Mouse (Mus musculus) stomach, postnatal 0 days (tissue): ENCODE measurements around the gene Kremen1.

Experiments used
- CTCF ChIP-seq: IDR thresholded peaks from 2 replicates; pipeline ENCODE4 v1.5.1; 2016; ENCODE audit warnings: antibody characterized with exemption, low read depth, mild to moderate bottlenecking, moderate library complexity
- EP300 ChIP-seq: optimal IDR thresholded peaks from 2 replicates; pipeline ENCODE3; 2016; ENCODE audit warnings: antibody characterized with exemption

GRCm38 (mm10) chr11:5165471-5165916, 95.9 kb downstream of the Kremen1 start:
- TF ChIP-seq CTCF (no peak), EP300 (no peak)
